Mouse (Mus musculus) retina, adult 2 months (tissue): ENCODE measurements at regions not wholly inside any gene's neighbourhood (a gene's known extent, or its start where the extent isn't known, plus 50 kb on each side); places are given as distances from the start of the nearest gene placed in this dataset.
A peak's percentile ranks its signal among the peaks of the same experiment; 100 is the strongest.

Experiments used
- DNase-seq: peaks from one replicate; pipeline ENCODE4 v3.0.0-alpha.2; 2012; ENCODE audit warnings: low read depth, low spot score

GRCm38 (mm10) chr2:56083226-56083625 is 647.5 kb downstream of the Kcnj3 start:
- no peak for DNase-seq

GRCm38 (mm10) chr2:56109531-56109930 is 673.8 kb downstream of the Kcnj3 start:
- DNase-seq = no peak

GRCm38 (mm10) chr2:56109975-56110374 is 674.2 kb downstream of the Kcnj3 start:
- DNase-seq = no peak

- DNase-seq = no peak
Observed at GRCm38 (mm10) chr2:56114469-56114868, 678.7 kb downstream of the Kcnj3 start.

GRCm38 (mm10) chr2:56119368-56119767 is 683.6 kb downstream of the Kcnj3 start:
- peak; percentile 37 for DNase-seq

GRCm38 (mm10) chr2:56147107-56147615 is 711.4 kb downstream of the Kcnj3 start:
- no peak for DNase-seq

- DNase-seq = no peak
Observed at GRCm38 (mm10) chr2:56196449-56196848, 760.7 kb downstream of the Kcnj3 start.

GRCm38 (mm10) chr2:56227476-56227875 is 791.7 kb downstream of the Kcnj3 start:
- no peak for DNase-seq

GRCm38 (mm10) chr2:56233042-56233441 is 797.3 kb downstream of the Kcnj3 start:
- no peak for DNase-seq

- DNase-seq = no peak
Observed at GRCm38 (mm10) chr2:56257044-56257954, 821.5 kb downstream of the Kcnj3 start.

GRCm38 (mm10) chr2:56304920-56305319 is 818.9 kb downstream of the Nr4a2 start:
- DNase-seq = no peak

GRCm38 (mm10) chr2:56321692-56322091 is 802.1 kb downstream of the Nr4a2 start:
- DNase-seq = no peak

- DNase-seq = no peak
Observed at GRCm38 (mm10) chr2:56322508-56322907, 801.3 kb downstream of the Nr4a2 start.

GRCm38 (mm10) chr2:56335974-56336373 is 787.8 kb downstream of the Nr4a2 start:
- DNase-seq = no peak

- DNase-seq = no peak
Observed at GRCm38 (mm10) chr2:56364065-56364464, 759.7 kb downstream of the Nr4a2 start.
